Mouse (Mus musculus) embryonic fibroblast, embryonic 13.5 days (primary cell): ENCODE measurements at regions not wholly inside any gene's neighbourhood (a gene's known extent, or its start where the extent isn't known, plus 50 kb on each side); places are given as distances from the start of the nearest gene placed in this dataset.

Experiments
- CTCF ChIP-seq: IDR thresholded peaks from 2 replicates; pipeline ENCODE4 v1.5.1; 2011; ENCODE audit warnings: mild to moderate bottlenecking, control low read depth, low read length, moderate library complexity, borderline replicate concordance; ENCODE audit not compliant: insufficient read depth
- POLR2A ChIP-seq: IDR thresholded peaks from 2 replicates; pipeline ENCODE4 v1.6.1; 2011; ENCODE audit warnings: low read depth, mild to moderate bottlenecking, control low read depth, low read length, moderate library complexity

DNA sequence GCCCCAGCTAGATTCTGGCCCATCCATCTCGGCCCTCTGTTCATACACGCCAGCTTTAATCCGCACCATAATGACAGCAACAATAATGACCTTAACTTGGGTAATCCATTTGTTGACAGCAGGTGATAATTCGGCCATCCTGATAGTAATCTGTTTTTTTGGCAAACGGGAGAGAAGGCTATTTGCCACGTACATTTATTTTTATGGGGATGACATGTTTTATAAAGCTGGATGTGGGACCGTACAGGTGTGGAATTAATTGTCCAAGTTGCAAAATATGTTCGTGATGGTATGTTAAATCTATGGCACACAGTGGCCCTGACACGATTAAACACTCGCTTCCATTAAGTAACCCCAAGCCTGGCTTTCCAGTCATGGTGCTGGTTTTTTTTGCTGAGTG is 102.2 kb downstream of the Dhx15 start:
- TF ChIP-seq CTCF (no peak), POLR2A (no peak)
